Mouse (Mus musculus) cerebellum, postnatal 10 days (tissue): ENCODE results near the gene Ccdc60.
A peak's percentile ranks its signal among the peaks of the same experiment; 100 is the strongest.
"Not testable (repeated sequence)": the region's sequence is repeated elsewhere in the genome, so short reads cannot be mapped to it uniquely, and the experiment has no call there.

Source experiments
- DNase-seq, 2 experiments: peaks; one replicate each; pipeline ENCODE4 v3.0.0; 2021; ENCODE audit warnings: mixed read lengths in 2 of 2

The Ccdc60 gene

DNA sequence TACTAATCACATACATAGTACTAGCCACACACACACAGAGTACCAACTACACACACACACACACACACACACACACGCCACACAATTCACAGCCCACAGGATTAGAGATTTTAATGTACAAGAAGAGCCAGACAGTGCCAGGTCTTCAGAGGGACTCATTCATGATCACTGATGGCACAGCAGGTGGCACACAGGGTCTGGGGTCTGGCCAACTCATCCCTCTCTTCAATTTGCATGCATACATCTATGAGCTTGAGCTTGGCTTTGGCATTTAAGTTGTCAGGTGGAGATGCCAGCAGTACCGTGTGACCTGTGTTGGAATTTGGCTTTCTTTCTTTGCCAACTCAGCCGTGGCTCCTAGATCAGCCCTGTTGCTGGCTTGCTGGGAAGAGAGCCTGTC lies 97.2 kb downstream of the Ccdc60 start:
- DNase-seq: peak; percentile 64 to 69

DNA sequence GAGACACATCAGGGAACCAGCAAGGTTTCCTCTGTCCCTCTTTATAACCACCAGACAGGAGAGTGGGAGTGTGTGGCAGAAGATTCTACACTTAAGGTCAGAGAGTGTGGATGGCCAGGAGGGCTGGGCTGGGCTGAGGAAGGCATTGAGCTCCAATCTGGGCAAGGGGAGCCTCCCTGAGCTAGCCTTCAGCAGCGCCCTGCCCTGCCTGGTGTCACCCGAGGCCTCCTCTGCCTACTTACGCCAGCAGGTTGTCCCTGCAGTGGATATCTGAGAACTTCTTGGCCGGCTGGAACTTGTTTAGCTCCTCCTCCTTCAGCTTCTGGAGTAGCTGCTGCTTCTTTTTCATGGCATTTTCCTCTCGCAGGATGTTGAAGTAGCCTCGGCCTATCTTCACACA lies 99.0 kb downstream of the Ccdc60 start:
- no peak for DNase-seq

DNA sequence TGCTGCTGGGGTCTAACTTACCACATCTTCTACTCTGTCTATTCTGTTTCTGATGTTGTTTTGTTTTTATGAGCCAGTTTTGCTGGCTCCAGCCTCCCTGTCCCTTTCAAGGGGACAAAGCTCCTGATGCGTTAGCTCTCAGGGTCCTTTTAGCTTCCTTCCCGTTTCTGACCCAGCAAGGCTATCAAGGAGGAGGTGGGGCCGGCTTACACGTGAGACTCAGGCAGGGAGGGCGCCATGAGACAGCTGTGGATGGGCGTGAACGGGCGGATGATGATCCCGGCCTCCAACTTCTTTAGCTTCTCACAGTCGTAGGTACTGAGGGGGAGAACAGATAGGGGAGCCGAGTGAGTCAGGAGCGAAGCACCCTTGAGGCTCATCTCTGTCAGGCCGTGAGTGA lies 108.2 kb downstream of the Ccdc60 start:
- no peak for DNase-seq

DNA sequence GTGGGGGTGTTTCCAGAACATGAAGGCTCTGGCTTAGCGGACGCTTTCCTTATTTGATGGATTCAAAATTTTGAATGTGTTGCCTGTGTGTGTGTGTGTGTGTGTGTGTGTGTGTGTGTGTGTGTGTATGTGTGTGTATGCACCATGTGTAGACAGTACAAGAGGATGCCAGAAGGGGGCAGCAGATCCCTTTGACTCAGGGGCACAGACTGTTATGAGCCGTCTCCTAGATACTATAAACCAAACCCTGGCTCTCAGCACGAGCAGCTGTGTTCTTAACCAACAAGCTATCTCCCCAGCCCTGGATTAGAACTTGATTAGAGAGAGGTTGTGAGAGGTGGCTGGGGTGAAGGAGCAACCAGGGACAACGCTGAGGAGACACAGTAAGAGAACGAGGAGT lies 117.1 kb downstream of the Ccdc60 start:
- DNase-seq: no peak

DNA sequence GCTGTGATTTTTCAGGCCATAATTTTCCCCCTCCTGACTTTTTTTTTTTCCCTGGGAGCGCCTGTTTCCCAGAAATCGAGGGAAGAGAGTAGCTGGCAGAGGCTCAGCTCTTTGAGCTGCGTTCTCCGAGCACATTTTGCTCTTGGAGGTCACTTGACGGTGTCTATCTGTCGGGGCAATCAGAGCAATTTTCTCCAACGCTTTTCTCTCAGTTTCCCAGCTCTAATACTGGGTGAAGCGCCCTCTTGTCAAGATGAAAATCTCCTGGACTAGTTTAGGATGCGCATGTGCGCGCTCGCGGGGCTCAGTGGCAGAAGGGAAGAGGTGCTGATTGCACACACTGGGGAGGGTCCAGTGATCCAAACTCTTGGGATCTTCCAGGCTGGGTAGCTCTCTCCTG lies 121.8 kb downstream of the Ccdc60 start:
- no peak for DNase-seq

DNA sequence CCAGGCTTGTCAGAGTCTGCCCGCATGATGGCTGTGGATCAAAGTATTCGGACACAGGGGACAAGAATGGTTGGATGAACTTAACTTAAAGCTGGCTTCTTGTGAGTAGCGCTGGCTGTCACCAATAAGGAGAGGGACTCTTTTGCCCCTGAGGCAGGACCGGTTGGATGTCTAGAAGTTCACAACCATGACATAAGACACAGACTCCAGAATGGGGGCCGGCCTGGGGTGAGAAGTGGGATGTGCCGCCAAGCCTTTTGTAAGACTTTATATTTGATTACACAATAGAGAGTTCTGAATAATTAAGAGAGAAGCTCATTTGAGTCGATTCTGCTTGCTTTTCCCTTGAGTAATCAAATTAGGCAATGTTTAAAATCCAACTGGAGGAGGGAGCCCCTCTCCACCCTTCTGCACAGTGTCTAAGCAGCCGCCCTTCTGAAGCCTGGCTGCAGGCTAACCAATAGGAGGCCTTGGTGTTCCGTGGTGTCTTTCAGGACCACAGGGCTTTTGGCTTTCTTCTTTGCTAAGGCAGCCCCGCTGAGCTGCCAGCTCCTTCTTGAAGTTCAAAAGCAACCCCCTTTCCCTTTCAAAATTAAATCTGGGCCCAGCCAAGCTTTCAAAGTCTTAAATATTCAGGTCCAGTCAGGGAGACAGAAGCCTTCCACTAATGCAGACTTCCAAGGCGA lies 123.4 kb downstream of the Ccdc60 start:
- no peak for DNase-seq

DNA sequence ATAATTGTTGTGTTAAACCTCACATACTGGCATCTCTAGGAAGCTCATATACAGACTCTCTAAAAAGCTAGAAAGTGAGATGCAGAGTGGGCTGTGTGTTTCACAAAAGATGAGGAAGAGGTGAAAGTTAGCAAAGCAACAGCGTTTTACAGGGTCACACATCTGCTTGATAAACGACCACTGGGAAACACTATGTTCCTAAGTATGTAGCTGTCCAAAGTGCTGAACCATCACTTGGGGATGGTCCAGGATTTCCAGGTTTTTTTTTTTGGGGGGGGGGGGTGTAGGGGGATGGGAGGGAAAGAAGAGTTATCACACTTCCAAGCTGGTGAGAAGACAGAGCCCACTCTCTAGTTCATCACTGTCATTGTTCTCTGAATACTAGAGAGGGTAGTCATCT lies 134.0 kb downstream of the Ccdc60 start:
- no peak for DNase-seq

DNA sequence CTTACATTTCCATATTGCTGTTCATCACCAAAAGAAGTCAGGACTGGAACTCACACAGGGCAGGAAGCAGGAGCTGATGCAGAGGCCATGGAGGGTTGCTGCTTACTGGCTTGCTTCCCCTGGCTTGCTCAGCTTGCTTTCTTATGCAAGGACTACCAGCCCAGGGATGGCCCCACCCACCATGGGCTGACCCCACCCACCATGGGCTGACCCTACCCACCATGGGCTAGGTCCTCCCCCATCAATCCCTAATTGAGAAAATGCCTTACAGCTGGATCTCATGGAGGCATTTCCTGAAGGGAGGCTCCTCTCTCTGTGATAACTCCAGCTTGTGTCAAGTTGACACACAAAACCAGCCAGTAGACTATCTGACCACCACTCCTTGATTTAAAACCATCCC lies 142.3 kb downstream of the Ccdc60 start:
- DNase-seq: not testable (repeated sequence)

DNA sequence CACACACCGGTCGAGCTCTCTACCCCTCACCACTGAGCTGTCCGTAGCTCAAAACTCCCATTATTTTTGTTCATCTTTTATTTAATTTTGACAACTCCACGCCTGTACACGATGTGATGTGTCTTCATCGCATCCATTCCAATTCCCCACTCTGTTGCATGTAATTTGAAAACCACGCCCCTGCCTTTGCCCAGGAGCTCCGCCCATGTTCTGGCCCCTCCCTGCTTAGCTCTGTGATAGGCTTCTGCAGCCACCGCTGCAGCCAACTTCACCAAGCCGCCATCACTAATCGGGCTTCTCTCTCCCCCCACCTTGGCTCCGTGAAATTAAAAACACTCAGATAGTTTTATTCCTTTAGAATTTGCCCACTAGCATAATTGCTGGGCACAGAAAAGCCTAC lies 144.1 kb downstream of the Ccdc60 start:
- no peak for DNase-seq

DNA sequence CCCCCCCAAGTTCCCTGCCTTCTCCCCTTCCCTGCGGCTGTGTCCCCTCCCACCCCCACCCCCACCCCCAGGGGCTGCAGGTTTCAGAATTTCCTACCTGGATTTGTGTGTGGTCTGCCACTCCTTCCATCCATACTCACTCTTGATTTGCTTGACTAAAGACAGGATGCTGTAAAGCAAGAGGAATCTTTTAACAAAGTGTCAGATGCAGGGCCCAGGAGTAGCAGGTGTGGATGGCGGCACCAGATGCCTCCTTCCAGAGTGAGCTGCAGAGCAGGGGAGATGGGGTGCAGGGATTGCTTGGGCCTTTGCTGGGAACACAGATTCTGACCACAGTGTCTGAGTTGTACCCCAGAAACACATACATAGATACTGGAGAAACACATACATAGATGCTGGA lies 148.1 kb downstream of the Ccdc60 start:
- DNase-seq: no peak

DNA sequence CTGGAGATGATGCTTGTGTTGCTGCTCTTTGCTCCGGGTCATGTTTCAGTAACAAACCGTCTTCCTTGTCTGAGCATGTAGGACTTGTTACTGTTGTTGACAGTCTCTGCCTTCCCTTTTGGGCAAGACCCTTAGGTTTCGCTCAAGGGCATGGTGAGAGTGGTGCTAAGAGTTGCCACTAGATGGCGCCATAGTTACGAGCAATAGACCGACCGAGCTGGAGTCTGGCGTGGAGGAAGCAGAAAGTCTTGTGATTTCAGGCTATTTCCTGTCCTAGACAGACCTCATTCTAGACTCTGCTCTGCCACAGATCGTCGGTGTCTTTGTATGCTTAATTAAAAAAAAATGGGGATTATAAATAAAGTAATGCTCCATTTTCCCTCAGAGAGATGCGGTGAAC lies 165.4 kb downstream of the Ccdc60 start:
- peak; percentile 92 to 94 for DNase-seq

DNA sequence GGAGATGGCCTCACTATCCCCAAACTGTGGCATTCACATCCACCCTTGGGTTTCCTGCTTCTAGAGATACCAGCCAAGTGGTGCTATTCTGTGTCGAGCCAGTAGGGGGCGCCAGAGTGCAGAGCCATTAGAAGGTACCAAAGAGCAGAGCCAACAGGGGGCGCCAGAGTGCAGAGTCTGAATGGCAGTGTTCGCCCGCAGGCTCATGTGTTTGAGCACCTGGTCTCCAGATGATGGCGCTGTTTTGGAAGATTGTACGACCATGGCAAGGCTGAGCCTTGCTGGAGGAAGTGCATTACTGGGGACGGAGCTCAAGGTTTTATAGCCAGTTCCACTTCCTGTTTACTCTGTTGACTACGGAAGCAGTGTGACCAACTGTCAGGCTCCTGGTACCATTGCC lies 172.2 kb downstream of the Ccdc60 start:
- DNase-seq: peak; percentile 72 to 88

DNA sequence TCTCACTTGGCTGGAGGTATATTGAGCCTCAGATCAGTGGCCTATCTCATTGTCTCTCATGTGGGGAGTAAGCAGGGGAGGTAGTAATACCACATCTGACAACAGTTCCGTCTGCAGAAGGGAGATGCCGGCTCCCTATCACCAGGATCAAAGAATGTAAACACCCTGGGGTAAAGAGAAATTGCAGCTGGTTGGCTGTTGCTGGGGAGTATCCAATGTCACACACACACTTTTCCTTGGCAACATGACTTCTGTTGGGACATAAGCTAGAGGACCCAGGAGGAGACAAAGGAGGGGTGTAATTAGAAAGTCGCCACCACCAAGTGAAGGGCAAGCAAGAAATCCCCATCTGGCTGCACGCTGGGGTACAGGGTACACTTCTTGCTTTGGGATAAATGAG lies 172.7 kb downstream of the Ccdc60 start:
- no peak for DNase-seq

DNA sequence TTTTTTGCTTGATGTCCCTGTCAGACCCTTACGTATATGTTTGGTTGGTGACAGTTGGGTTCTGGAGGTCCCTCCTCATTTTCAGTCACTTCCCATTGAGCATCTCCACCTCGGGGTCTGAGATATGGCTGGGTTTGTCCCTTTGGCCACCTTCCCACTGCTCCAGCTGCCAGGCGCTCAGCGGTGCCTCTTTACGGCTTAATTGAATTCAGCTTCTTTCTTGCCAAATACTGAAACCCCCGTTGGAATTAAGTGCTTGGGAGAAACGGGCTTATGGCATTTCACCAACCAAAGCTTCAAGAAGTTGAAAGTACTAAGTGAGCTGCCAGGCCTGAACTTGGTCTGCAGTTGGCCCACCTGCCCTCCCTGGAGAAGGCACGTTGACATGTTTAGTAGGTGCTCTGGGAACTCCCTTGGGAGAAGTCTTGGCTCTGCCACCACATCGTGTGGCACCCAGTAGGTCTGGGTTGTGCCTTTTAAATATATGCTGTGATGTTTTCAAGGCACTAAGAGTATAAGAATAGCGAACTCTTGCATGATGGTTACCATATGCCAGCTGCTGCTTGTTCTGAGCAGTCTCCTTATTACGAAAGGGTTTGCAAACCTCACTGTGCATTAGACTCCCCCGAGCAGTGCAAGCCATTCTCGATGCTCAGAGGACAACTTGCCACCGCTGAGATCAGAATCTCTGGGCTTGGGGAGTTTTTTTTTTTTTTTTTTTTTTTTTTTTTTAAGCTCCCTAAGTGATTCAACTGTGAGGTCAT lies 173.5 kb downstream of the Ccdc60 start:
- peak; percentile 80 to 85 for DNase-seq

DNA sequence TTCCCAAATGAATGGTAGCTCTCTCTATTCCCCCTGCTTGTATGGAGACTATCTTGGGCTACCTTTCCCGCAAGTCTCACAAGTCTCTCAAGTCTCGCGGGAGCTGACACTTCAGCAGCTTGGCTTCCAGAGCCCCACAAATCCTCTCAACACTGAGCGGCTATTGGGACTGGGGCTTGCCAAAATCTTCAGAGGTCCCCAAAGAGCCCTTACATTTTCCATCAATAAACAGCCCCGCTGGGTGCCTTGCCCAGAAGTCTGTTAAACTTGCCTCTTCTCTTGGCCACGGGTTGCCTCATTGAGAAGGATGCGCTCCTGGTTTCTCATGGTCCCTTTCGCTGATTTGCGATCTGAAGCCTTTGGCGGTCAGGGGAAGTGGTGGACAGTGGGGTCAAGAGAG lies 180.1 kb downstream of the Ccdc60 start:
- DNase-seq: no peak

DNA sequence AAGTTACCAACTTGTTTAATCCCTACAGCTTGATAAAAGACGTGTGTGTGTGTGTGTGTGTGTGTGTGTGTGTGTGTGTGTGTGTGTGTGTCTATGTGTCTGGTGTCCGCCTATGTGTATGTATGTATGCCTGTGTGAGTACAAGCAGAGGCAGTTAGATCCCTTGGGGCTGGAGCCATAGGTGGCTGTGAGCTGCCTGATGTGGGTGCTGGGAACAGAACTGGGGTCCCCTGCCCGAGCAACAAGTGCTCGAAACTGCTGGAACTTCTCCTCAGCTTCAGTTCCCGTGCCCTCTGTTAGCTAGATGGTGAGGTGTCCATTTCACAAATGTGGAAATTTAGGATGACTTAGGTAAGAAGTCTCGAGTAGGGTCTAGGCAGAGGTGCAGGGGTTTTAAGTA lies 204.6 kb downstream of the Ccdc60 start:
- no peak for DNase-seq

DNA sequence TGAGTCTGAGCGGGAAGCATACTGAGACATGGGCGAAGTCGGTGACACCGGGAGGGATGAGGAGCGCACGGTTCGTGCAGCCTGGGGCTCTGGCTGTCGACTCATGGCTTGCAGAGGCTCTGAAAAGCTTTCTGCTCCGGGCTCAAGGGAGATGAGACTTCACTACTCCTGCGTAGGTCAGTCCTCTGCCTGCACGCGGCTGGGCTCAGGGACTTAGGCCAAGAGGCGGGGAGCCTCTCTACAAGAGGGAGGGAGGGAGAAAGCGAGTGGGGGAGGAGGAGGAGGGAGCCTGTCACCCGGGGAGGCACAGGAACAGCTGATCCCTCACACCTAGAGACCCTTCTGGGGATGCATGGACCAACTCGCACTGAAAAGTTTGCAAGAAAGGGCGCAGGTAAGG lies 205.7 kb downstream of the Ccdc60 start, which contains the start of gene Tmem233:
Gene Tmem233 (minus strand): TSS at position 164 of the 400 bp plus-strand sequence.
- DNase-seq: peak; percentile 6 to 20

DNA sequence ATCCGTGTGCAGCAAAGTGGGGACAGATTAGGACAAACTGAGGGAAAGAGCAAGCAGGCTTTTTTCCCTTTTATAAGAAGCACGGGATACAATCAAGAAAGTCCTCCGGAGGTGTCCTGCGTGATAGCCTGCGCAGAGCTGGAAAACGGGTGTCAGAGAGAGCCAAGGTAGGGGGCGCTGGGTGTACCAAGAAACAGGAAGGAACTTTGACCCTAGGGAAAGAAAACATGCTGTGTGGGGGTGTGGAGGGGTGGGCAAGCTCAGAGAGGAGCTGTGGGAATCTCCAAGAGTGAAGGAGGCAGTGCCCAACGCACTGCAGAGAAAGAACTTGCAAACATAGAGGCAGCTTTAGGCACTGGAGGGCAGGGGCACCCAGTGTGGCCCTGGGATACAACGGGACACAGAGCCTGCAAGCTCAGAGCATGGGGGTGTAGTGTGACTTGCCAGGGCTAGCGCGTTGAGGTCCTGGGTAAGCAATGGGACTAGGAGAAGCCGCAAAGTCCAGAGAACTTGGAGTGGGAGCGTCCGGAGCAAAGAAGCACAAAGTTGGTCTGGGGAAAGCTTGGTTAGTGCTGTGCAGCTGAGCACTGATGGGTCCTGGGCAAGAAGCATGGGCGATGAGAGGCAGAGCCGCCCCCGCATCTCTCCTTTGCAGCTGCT lies 206.4 kb downstream of the Ccdc60 start:
- no peak for DNase-seq

DNA sequence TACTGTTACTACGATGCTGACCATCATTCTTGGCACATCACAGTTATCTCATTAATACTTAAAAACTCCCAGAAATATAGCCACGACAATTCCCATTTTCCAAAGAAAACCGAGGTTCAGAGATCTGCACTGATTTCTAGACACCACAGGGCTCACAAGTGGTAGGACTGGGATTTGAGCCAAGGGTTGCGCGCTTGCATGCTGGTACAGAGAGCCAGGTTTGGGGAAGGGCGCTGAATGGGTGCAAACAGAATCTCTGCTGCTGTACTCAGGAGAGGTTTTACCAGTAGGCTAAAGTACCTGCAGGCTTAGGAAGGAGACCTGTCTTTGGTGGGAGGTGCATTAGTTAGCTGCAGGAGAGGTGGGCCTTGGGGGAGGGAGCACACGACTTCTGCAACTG lies 207.2 kb downstream of the Ccdc60 start:
- DNase-seq: peak; percentile 13 to 17

DNA sequence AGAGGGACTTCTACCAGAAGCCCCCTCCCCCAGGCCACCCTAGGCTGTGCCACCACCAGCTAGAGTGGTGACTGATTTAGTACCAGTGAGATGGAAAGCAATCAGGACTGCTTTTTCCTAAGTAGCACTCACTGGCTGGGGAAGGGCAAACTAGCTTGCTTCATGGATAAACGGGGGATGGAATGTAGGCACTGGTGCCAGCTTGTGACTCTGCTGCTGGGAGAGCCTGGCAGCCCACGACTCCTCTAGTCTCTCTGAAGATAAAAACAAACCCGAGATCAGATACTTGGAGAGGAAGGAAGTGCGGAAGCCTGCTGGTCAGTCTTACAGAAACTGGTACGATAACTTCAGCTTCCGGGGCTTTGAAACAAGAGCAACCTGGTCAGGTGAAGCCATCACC lies 208.0 kb downstream of the Ccdc60 start:
- no peak for DNase-seq
